ENCODE assay signal across 9 mouse cellular contexts in the genomic region with DNA sequence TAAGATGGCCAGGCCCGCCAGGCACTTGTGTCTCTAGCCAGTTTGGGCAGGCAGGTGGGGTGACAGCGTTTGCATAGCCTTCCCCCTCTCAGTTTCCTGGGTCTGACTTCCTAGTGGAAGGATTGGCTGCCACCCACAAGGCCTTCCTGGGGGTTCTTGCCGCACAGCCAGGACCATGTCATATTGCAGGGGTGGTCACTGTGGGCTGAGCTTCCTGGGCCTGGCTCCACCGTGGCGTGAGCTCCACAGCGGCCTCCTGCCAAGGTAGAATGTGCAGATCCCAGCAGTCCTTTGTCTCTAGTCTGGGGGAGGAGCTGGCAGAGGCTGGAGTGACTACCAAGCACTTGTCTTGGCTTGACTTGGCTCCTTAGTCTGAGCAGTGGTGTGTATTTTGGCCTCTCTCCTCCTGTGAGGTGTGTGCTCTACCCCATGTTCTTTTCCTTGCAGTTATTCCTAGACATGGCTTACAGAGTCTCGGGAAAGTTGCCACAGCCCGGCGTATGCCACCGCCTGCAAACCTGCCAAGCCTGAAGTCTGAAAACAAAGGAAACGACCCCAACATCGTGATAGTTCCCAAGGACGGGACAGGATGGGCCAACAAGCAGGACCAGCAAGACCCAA. TPM values are rescaled to one million over a fixed set of nuclear protein-coding genes. Genes with fewer than 3 reads are reported as not detected.
DNase-seq lines count a peak whose midpoint lies in the region; ATAC-seq lines count a peak whose summit lies in the region.
"Had no signal": no experiment of that assay in that cellular context is flagged by ENCODE, and none has a peak within 500 bp of the region (broad histone marks: within the 10 kb centered on the region; RNA-seq: fewer than 3 reads in every experiment).

No protein-coding gene starts in this region.

- H3K9ac ChIP-seq in midbrain, embryonic 15.5 days = no peak overlapping the region

- H3K4me3 ChIP-seq in midbrain, embryonic 15.5 days = no peak overlapping the region

- H3K27ac ChIP-seq in midbrain, embryonic 15.5 days = peak overlapping the region; percentile 43; the same call in 1 of the 2 replicates

- 63% methylated on average over 13 of the region's 13 CpGs for WGBS in midbrain, embryonic 15.5 days

- no peaks in the 10 kb centered on the region for H3K9me3 ChIP-seq in midbrain, embryonic 15.5 days
- H3K9me3 ChIP-seq: G1E had no signal

- peaks cover 23% of the 10 kb centered on the region for H3K36me3 ChIP-seq in midbrain, embryonic 15.5 days (replicated peaks)

- DNase-seq in heart, adult 11 months = peak; percentile 96
- DNase-seq in heart, postnatal 36 days = no peak
- peak; percentile 78 for DNase-seq in ZHBTc4 (ENCODE audit: low read depth, low spot score)
- DNase-seq in gonadal fat pad, adult 2 months (ENCODE audit: low read depth) = peak; percentile 94
- peak; percentile 62 for DNase-seq in kidney, postnatal 10 days
- no peak for DNase-seq in spleen, adult 12 weeks (ENCODE audit: low spot score)
- DNase-seq in layer of hippocampus, adult 8-10 months (ENCODE audit: low spot score in 2 of 2) = no peak

- peaks cover 49% of the 10 kb centered on the region for H3K4me1 ChIP-seq in midbrain, embryonic 15.5 days

- H3K4me2 ChIP-seq in midbrain, embryonic 15.5 days = no peak overlapping the region

- intact Hi-C loops in heart, postnatal 36 days (cut with DNase I) = no loop called here

- peak; percentile 40; the same call in 1 of the 2 replicates for ATAC-seq in midbrain, embryonic 15.5 days (replicated peaks)

- H3K27me3 ChIP-seq in midbrain, embryonic 15.5 days (replicated peaks) = no peaks in the 10 kb centered on the region

RNA-seq across cellular contexts. Expression of a gene that starts 31.9 kb away (rescaled TPM):
- total RNA-seq in heart, postnatal 36 days (2021) = 10 to 100 TPM; 75.5 to 80.0 TPM
- polyA plus RNA-seq in gonadal fat pad, adult 2 months (2012; rRNA removed) = 42.7 and 62.1 TPM in 2 replicates
- polyA plus RNA-seq in midbrain, embryonic 15.5 days (2015; fragmentation: Nextera tagmentation; extraction: Ambion mirVana) = 85.4 and 92.2 TPM in 2 replicates
- total RNA-seq in layer of hippocampus, adult 8-10 months (2022) = 100 to 1,000 TPM; 266 to 288 (median 278) TPM

RNA-seq across cellular contexts. Expression of a gene that starts 53.6 kb away (rescaled TPM):
- total RNA-seq in heart, postnatal 36 days (2021) = 10 to 100 TPM; 13.7 to 14.3 TPM
- 27.7 and 29.2 TPM in 2 replicates for polyA plus RNA-seq in gonadal fat pad, adult 2 months (2012; rRNA removed)
- polyA plus RNA-seq in midbrain, embryonic 15.5 days (2015; fragmentation: Nextera tagmentation; extraction: Ambion mirVana) = 32.8 and 37.7 TPM in 2 replicates
- 10 to 100 TPM; 21.4 to 31.1 (median 26.2) TPM for total RNA-seq in layer of hippocampus, adult 8-10 months (2022)

Comparison
In these comparisons a context has a peak if more than half of its experiments do, and no peak if none do; other contexts are left out.
1. DNase-seq: peak in heart, adult 11 months (single experiment), ZHBTc4 (single experiment), gonadal fat pad, adult 2 months (single experiment) and kidney, postnatal 10 days (single experiment); none in heart, postnatal 36 days (0 of 2), spleen, adult 12 weeks (single experiment) and layer of hippocampus, adult 8-10 months (0 of 2).